22 mouse cellular contexts compared by ENCODE assay signal in the genomic region with DNA sequence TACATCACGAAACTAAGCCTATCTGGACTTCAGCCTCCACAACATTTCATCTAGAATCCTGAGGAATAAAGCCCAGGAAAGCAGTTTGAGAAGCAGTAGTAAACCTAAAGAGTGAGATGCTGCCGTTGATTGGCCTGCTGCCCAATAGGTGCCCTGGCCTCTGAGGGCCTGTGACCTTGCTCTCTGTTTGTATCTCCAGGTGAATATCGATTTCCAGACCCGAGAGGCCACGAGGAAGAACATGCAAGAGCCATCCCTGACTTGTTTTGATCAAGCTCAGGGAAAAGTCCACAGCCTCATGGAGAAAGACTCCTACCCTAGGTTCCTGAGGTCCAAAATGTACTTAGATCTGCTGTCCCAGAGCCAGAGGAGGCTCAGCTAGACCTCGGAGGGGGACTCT. TPM values are rescaled to one million over a fixed set of nuclear protein-coding genes. Genes with fewer than 3 reads are reported as not detected.
DNase-seq lines count a peak whose midpoint lies in the region; ATAC-seq and TF ChIP-seq lines count a peak whose summit lies in the region.
"Had no signal": no experiment of that assay in that cellular context is flagged by ENCODE, and none has a peak within 500 bp of the region (broad histone marks: within the 10 kb centered on the region; RNA-seq: fewer than 3 reads in every experiment).

No protein-coding gene starts in this region.

- peak; percentile 75; the same call in 1 of the 2 replicates for TF ChIP-seq EP300 in liver, postnatal 0 days (IDR thresholded peaks at IDR 0.05; ENCODE audit: low read depth)

- H3K9ac ChIP-seq in liver, postnatal 0 days (replicated peaks): no peak overlapping the region
- no peak overlapping the region for H3K9ac ChIP-seq in liver, embryonic 11.5 days (ENCODE audit: low read depth, low read length)
- H3K9ac ChIP-seq in ES-E14 (ENCODE audit: insufficient read depth, low read depth, low read length, poor library complexity, severe bottlenecking): no peak overlapping the region
- H3K9ac ChIP-seq: embryonic facial prominence, embryonic 12.5 days; forebrain, embryonic 13.5 days; forebrain, embryonic 15.5 days; forebrain, postnatal 0 days had no signal

- TF ChIP-seq CTCF in liver, postnatal 0 days (IDR thresholded peaks at IDR 0.05; ENCODE audit: low read depth): no peak

- 53% methylated on average over 6 of the region's 6 CpGs for WGBS in liver, postnatal 0 days (ENCODE audit: insufficient replicate concordance)
- WGBS in liver, embryonic 11.5 days: 63% methylated on average over 6 of the region's 6 CpGs

- in situ Hi-C loops in ES-E14 (cut with MboI; ENCODE audit: low sequenced_read_pairs in 2 of 2, unreplicated experiment in 2 of 2): no loop called here

- no peak overlapping the region for H3K4me3 ChIP-seq in liver, postnatal 0 days (ENCODE audit: low read depth, low read length)
- H3K4me3 ChIP-seq in liver, embryonic 11.5 days (ENCODE audit: low read depth, low read length): no peak overlapping the region
- H3K4me3 ChIP-seq in ES-E14 (ENCODE audit: insufficient read depth in 1 of 2, low read depth in 1 of 2, low read length in 2 of 2, poor library complexity in 1 of 2, severe bottlenecking in 1 of 2): no peak overlapping the region
- H3K4me3 ChIP-seq: embryonic facial prominence, embryonic 10.5 days; embryonic facial prominence, embryonic 12.5 days; forebrain, embryonic 13.5 days; forebrain, embryonic 15.5 days had no signal

- no peaks in the 10 kb centered on the region for H3K9me3 ChIP-seq in liver, postnatal 0 days (ENCODE audit: low read length)
- no peaks in the 10 kb centered on the region for H3K9me3 ChIP-seq in liver, embryonic 11.5 days (ENCODE audit: control insufficient read depth, low read length)
- no peaks in the 10 kb centered on the region for H3K9me3 ChIP-seq in ES-E14 (ENCODE audit: control insufficient read depth, insufficient read depth, low read depth, low read length)
- H3K9me3 ChIP-seq: embryonic facial prominence, embryonic 10.5 days; embryonic facial prominence, embryonic 12.5 days; forebrain, embryonic 13.5 days; forebrain, embryonic 15.5 days; G1E had no signal

- ATAC-seq in liver, postnatal 0 days: peak; percentile 21; the same call in 1 of the 2 replicates
- ATAC-seq in liver, embryonic 11.5 days (replicated peaks; ENCODE audit: low FRiP score): no peak
- ATAC-seq: activated CD4-positive, CD25-positive, alpha-beta regulatory T cell, adult 4 months; forebrain, embryonic 13.5 days; forebrain, embryonic 15.5 days; forebrain, postnatal 0 days; Patski had no signal

- H3K36me3 ChIP-seq in liver, postnatal 0 days (replicated peaks; ENCODE audit: insufficient read depth, low read length): no peaks in the 10 kb centered on the region
- H3K36me3 ChIP-seq in liver, embryonic 11.5 days (ENCODE audit: control insufficient read depth, insufficient read depth, low read length): no peaks in the 10 kb centered on the region
- no peaks in the 10 kb centered on the region for H3K36me3 ChIP-seq in ES-E14 (ENCODE audit: control insufficient read depth, insufficient read depth, low read length, poor library complexity, severe bottlenecking)
- H3K36me3 ChIP-seq: embryonic facial prominence, embryonic 10.5 days; embryonic facial prominence, embryonic 12.5 days; forebrain, embryonic 15.5 days; G1E had no signal

- DNase-seq in liver, postnatal 0 days: peak; percentile 58
- no peak for DNase-seq in liver, embryonic 11.5 days (ENCODE audit: low spot score)
- peak; percentile 33 for DNase-seq in A20 (ENCODE audit: low read depth, low spot score)
- no peak for DNase-seq in ES-E14 (ENCODE audit: low read depth, low spot score)
- no peak for DNase-seq in frontal cortex, postnatal 14 days (ENCODE audit: low spot score in 2 of 2)
- DNase-seq: adrenal gland, adult 8-10 months; adrenal gland, postnatal 14 days; adrenal gland, postnatal 36 days; B cell, adult 2 months; cerebellum, adult 11-12 months; cerebellum, adult 2 months; cerebellum, adult 9-10 months; cerebellum, postnatal 10 days; forebrain, postnatal 0 days had no signal

- H3K27ac ChIP-seq in liver, postnatal 0 days (ENCODE audit: low read depth): peak overlapping the region; percentile 93
- H3K27ac ChIP-seq in liver, embryonic 11.5 days (ENCODE audit: low read depth, low read length): no peak overlapping the region
- 0 out of 2 replicates have a peak overlapping the region, but pooled peaks have one; percentile 19 for H3K27ac ChIP-seq in ES-E14 (ENCODE audit: insufficient read depth, low read depth, low read length, poor library complexity, severe bottlenecking)
- H3K27ac ChIP-seq: embryonic facial prominence, embryonic 10.5 days; embryonic facial prominence, embryonic 12.5 days; forebrain, embryonic 13.5 days; forebrain, embryonic 15.5 days had no signal

- H3K27me3 ChIP-seq in liver, postnatal 0 days (ENCODE audit: insufficient read depth, low read length): no peaks in the 10 kb centered on the region
- H3K27me3 ChIP-seq in liver, embryonic 11.5 days (replicated peaks; ENCODE audit: control insufficient read depth, insufficient read depth, low read length): no peaks in the 10 kb centered on the region
- H3K27me3 ChIP-seq: embryonic facial prominence, embryonic 12.5 days; forebrain, embryonic 13.5 days; forebrain, embryonic 15.5 days; Patski had no signal

- H3K4me2 ChIP-seq in liver, postnatal 0 days (ENCODE audit: low read depth, low read length): no peak overlapping the region
- no peak overlapping the region for H3K4me2 ChIP-seq in liver, embryonic 11.5 days
- H3K4me2 ChIP-seq: embryonic facial prominence, embryonic 12.5 days; forebrain, embryonic 13.5 days; forebrain, embryonic 15.5 days had no signal

- peaks cover 18% of the 10 kb centered on the region; the same call in 1 of the 2 replicates for H3K4me1 ChIP-seq in liver, postnatal 0 days (ENCODE audit: insufficient read depth)
- H3K4me1 ChIP-seq in liver, embryonic 11.5 days (replicated peaks; ENCODE audit: control insufficient read depth, insufficient read depth, low read length): no peaks in the 10 kb centered on the region
- peaks cover 4 to 5% of the 10 kb centered on the region in 2 experiments; a peak in 2 of 4 replicates for H3K4me1 ChIP-seq in ES-E14 (ENCODE audit: control insufficient read depth in 2 of 2, insufficient read depth in 2 of 2, low read length in 2 of 2, poor library complexity in 1 of 2)

TF ChIP-seq in ES-E14, 5 proteins besides CTCF, POLR2A, EP300 and RAD21:
- TF ChIP-seq MAFK (IDR thresholded peaks at IDR 0.05; ENCODE audit: insufficient read depth, low read depth, low read length) (no peak), ZNF384 (IDR thresholded peaks at IDR 0.05; ENCODE audit: low read depth, low read length) (no peak), HCFC1 (IDR thresholded peaks at IDR 0.05; ENCODE audit: borderline replicate concordance, insufficient read depth, low read length) (no peak), ZC3H11A (IDR thresholded peaks at IDR 0.05; ENCODE audit: borderline replicate concordance, low read depth, low read length) (no peak), CHD2 (IDR thresholded peaks at IDR 0.05; ENCODE audit: low read depth, low read length) (no peak)

RNA-seq across cellular contexts. Expression of a gene that starts 39.7 kb away (rescaled TPM):
- 0.05 TPM in 1 of 2 replicates, not detected in the other for polyA plus RNA-seq in liver, postnatal 0 days (2015; fragmentation: Nextera tagmentation; extraction: Ambion mirVana)
- polyA plus RNA-seq in liver, embryonic 11.5 days (2014; fragmentation: Nextera tagmentation; extraction: Ambion mirVana): 0.09 and 0.19 TPM in 2 replicates
- 0.26 and 0.31 TPM in 2 replicates for total RNA-seq in ES-E14 (2012; rRNA removed)
- total RNA-seq: adrenal gland, adult 18-20 months had no signal
- polyA plus RNA-seq: G1E had no signal

RNA-seq across cellular contexts. Expression of a gene that starts 47.6 kb away (rescaled TPM):
- 15.8 and 22.9 TPM in 2 replicates for polyA plus RNA-seq in liver, postnatal 0 days (2015; fragmentation: Nextera tagmentation; extraction: Ambion mirVana)
- 0.94 and 1.3 TPM in 2 replicates for polyA plus RNA-seq in liver, embryonic 11.5 days (2014; fragmentation: Nextera tagmentation; extraction: Ambion mirVana)
- 4.5 and 8.6 TPM in 2 replicates for total RNA-seq in ES-E14 (2012; rRNA removed)
- total RNA-seq: G1E had no signal
- polyA plus RNA-seq: G1E had no signal

RNA-seq across cellular contexts. Expression of a gene that starts 56.7 kb away (rescaled TPM):
- polyA plus RNA-seq in liver, postnatal 0 days (2015; fragmentation: Nextera tagmentation; extraction: Ambion mirVana): 13.9 and 15.7 TPM in 2 replicates
- 5.4 and 7.2 TPM in 2 replicates for polyA plus RNA-seq in liver, embryonic 11.5 days (2014; fragmentation: Nextera tagmentation; extraction: Ambion mirVana)
- 0.11 TPM in 1 of 2 replicates, not detected in the other for total RNA-seq in ES-E14 (2012; rRNA removed)

Comparison
In these comparisons a context has a peak if more than half of its experiments do, and no peak if none do; other contexts are left out.
1. DNase-seq: peak in liver, postnatal 0 days (single experiment) and A20 (single experiment); none in liver, embryonic 11.5 days (single experiment), ES-E14 (single experiment) and frontal cortex, postnatal 14 days (0 of 2).